25 mouse cellular contexts compared by ENCODE assay signal in genomic region chr2:140970181-140970580, GRCm38 (mm10).
"Had no signal": no experiment of that assay in that cellular context is flagged by ENCODE, and none has a peak within 500 bp of the region (broad histone marks: within the 10 kb centered on the region; RNA-seq: fewer than 3 reads in every experiment).

No protein-coding gene starts in this region.

- H3K9me3 ChIP-seq: heart, embryonic 13.5 days; heart, embryonic 15.5 days; hindbrain, embryonic 13.5 days; hindbrain, embryonic 15.5 days; kidney, embryonic 15.5 days; limb, embryonic 13.5 days; limb, embryonic 15.5 days; liver, embryonic 12.5 days had no signal

- DNase-seq: gastrocnemius, postnatal 14 days; gastrocnemius, postnatal 36 days; heart, adult 2 months; heart, postnatal 14 days; heart, postnatal 36 days; kidney, adult 11 months; kidney, adult 2 months; kidney, adult 9 months; kidney, postnatal 14 days; kidney, postnatal 36 days; layer of hippocampus, adult 9-11 months; layer of hippocampus, postnatal 36 days; left cerebral cortex, postnatal 4 days had no signal

- H3K4me3 ChIP-seq: heart, adult 2 months; heart, embryonic 13.5 days; heart, embryonic 15.5 days; hindbrain, embryonic 13.5 days; hindbrain, embryonic 15.5 days; kidney, embryonic 15.5 days; limb, embryonic 13.5 days; limb, embryonic 15.5 days; liver, embryonic 12.5 days had no signal

- H3K27ac ChIP-seq: heart, adult 2 months; heart, embryonic 13.5 days; heart, embryonic 15.5 days; hindbrain, embryonic 13.5 days; hindbrain, embryonic 15.5 days; hindbrain, postnatal 0 days; kidney, embryonic 15.5 days; kidney, postnatal 0 days; limb, embryonic 13.5 days; limb, embryonic 15.5 days; liver, embryonic 12.5 days had no signal

- H3K27me3 ChIP-seq: heart, embryonic 13.5 days; heart, embryonic 15.5 days; hindbrain, embryonic 13.5 days; hindbrain, embryonic 15.5 days; kidney, embryonic 15.5 days; limb, embryonic 13.5 days; limb, embryonic 15.5 days; liver, embryonic 12.5 days had no signal

- H3K4me2 ChIP-seq: heart, embryonic 11.5 days; heart, embryonic 13.5 days; heart, embryonic 15.5 days; hindbrain, embryonic 13.5 days; hindbrain, embryonic 15.5 days; kidney, embryonic 15.5 days; limb, embryonic 13.5 days; limb, embryonic 15.5 days; liver, embryonic 12.5 days had no signal

- H3K36me3 ChIP-seq: heart, embryonic 13.5 days; heart, embryonic 15.5 days; hindbrain, embryonic 13.5 days; hindbrain, embryonic 15.5 days; kidney, embryonic 15.5 days; limb, embryonic 13.5 days; limb, embryonic 15.5 days; liver, embryonic 12.5 days had no signal

- H3K4me1 ChIP-seq: heart, embryonic 15.5 days; hindbrain, embryonic 13.5 days; hindbrain, embryonic 15.5 days; kidney, embryonic 15.5 days; limb, embryonic 13.5 days; limb, embryonic 15.5 days; liver, embryonic 12.5 days had no signal

- ATAC-seq: hindbrain, postnatal 0 days; intestine, embryonic 16.5 days; liver, embryonic 12.5 days had no signal

- H3K9ac ChIP-seq: heart, embryonic 13.5 days; heart, embryonic 15.5 days; hindbrain, embryonic 13.5 days; hindbrain, embryonic 15.5 days; kidney, embryonic 15.5 days; limb, embryonic 13.5 days; limb, embryonic 15.5 days; liver, embryonic 12.5 days had no signal
